Mouse (Mus musculus) layer of hippocampus, adult 8-10 months (tissue): Measurements from ENCODE around the gene Shisal2a. TPM values are rescaled to one million over a fixed set of nuclear protein-coding genes. Genes with fewer than 3 reads are reported as not detected.
A peak's percentile ranks its signal among the peaks of the same experiment; 100 is the strongest.

Source experiments
- DNase-seq, 2 experiments: peaks; one replicate each; pipeline ENCODE4 v3.0.0; 2022; ENCODE audit warnings: low spot score in 2 of 2
- total RNA-seq, 4 experiments: library from RNA; stranded (reverse); gene quantifications; 2 replicates each; pipeline ENCODE4 v1.2.4; 2022

Shisal2a gene
- total RNA-seq, 4 experiments from 2014 or later: not detected

DNA sequence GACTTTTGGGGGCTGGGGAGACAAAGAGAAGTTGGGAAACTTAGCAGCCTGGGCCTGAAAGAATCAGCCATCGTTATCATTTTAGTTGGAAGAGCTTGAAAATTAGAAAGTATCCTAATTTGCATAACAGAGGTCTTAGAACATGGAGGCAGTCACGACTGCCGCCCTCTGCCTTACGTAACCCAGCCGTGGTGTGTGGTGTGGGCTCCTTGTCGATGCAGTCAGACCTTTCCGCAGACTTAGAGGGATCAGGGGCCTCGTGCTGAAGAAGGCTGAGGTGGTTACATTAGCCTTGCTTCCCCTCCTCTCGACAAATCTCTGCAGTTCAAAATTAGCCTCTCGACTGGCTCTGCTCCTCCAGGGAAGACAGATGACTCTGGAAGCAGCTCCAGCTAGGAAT, 44.3 kb downstream of the Shisal2a start:
- peak; percentile 25 to 40 for DNase-seq

DNA sequence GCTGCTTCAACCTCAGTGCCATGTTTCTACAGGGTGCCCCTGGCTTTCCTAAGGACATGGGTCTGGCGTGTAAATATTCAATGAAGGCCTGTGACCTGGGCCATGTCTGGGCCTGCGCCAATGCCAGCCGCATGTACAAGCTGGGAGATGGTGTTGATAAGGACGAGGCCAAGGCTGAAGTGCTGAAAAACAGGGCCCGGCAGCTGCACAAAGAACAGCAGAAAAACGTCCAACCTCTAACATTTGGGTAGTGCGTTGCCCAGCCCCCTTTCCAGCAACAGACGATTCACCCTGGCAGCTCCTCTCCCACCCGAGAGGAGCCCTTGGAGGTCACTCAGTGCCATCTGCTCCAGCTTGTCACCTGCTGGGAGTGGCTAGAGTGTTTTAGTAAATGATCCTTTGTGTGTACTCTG, 44.8 kb downstream of the Shisal2a start:
- no peak for DNase-seq

DNA sequence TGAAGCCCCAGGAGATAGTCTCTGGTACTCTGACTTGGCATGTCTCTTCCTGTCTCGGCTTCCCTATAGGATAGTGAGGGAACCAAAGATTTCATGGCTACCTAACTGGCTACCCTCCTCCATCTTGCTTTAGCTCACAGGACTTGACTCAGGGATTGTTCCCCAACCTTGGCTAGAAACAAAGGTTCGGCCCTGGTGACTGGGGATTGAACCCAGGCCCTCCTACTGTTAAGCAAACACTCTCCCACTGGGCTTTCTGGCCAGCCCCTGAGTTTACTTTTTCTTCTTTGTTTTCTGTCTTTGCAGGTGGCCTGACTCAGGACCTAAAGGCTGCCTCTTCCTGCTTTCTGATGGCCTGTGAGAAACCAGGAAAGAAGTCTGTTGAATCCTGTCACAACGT, 45.3 kb downstream of the Shisal2a start:
- DNase-seq: no peak

DNA sequence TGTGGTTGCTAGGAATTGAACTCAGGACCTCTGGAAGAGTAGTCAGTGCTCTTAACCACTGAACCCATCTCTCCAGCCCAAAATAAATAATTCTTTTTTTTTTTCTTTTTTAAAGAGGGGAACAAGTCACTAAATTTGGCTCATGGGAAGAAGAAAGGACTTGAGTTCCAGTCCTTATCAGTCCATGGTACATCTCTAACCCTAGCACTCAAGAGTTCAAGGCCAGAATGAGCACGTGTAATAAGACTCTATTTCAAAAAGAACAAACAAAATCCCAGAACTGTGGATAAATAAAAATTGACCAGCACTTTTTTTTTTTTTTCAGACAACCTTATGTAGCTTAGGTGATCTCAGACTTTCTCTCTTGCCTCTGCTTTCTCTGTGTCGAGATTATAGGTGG, 46.4 kb downstream of the Shisal2a start:
- no peak for DNase-seq

DNA sequence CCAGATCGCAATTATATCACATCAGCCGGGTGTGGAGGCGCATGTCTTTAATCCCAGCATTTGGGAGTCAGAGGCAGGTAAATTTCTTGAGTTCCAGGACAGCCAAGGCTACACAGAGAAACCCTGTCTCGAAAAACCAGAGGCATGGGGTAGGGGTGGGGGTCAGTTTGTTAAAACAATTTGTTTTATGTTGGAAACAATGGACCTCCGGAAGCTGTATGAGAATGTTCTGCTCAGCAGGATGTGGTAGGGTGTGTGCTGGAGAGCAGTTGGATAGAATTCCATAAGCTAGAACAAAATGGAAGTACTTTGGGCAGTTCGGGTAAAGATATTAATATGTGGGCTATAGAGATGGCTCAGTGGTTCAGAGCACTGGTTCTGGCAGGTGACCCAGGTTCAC, 47.7 kb downstream of the Shisal2a start:
- no peak for DNase-seq

DNA sequence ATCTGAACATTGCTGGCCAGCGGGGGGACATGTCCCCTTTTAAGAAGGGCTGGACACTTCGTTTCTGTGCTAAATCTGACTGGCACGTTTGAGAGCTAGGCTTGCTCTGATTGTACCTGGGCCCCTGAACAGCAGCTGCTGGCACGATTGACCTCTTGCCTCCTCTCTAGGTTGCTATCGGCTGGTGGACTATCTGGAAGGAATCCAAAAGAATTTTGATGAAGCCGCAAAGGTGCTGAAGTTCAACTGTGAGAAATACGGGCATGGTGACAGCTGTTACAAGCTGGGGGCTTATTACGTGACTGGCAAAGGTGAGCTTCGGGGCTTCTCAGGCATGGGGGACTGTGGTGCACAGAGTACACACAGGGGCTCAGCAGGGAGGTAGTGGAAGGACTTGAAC, 51.1 kb downstream of the Shisal2a start:
- DNase-seq: no peak

DNA sequence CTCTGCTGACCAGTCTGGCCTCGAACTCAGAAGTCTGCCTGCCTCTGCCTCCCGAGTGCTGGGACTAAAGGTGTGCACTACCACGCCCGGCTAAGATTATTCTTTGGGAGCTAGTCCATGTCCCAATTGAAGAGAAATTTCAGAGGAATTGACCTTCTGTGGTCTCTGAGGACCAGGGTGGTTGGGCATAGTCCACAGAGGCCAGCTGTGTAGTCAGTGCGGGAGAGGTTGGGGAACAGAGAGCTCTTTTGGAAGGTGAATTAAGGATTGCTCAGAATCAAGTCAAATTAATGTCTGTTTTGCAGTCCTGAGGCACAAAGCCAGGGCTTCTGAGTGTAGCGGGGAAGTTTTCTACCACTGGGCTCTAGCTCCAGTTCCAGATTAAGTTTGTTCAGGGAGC, 53.3 kb downstream of the Shisal2a start:
- no peak for DNase-seq

DNA sequence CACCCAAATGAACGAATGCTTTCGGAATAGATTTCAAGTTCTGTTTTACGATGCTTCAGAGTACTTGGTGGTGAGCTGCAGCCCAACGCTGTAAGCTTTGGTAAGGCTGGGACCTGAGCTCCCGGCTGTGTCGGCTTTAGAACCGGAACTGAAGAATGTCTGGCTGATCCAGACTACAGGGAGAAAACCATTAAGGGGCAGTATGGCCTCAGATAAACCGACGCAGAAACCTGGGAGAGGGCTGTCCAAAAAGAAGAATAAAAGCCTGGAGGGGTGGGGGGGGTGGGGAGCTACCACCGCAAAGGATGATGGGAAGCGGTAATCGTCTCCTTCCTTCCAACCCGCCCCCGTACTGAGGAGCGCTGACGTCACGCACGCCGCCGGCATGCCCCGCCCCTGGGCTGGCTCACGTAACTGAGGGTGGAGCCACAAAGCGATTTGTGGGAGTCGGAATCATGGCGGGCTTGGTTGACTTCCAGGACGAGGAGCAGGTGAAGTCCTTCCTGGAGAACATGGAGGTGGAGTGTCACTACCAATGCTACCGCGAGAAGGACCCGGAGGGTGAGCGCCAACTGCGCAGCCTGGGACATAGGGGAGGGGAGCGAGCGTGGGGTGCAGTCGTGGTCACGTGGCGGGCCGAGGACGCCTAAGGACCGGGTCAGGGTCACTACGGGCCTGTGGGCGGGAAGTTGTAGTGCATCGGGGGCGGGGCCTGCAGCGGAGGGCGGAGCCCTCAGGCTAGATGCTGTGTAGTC, 55.2 kb downstream of the Shisal2a start, which contains the start of gene Coa7:
Gene Coa7, plus strand, starts transcription at position 411 of the 755 bp plus-strand sequence.
- peak; percentile 94 to 96 for DNase-seq

DNA sequence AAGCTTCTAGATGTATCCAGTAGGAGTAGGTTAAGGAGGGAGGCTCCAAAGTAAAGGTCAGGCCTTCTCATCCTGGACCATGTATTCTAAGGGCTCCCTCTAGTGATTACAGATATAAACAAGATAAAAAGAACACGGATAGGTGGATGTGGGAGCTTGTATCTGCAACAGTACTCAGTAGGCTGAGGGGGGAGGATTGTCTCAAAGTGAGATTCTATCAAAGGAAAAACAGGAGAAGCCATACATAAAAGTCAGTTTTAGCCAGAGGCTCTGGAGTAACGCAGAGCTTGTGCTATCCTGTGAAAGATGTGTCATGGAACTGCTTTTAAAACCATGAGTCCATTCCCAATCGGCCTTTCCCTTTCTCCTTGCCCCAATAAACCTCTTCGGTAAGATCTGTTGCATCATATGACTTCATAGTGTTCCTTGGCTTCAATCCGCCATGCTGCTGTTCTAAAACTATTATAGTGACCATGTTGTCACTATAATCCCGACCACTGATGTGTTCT, 56.0 kb downstream of the Shisal2a start:
- DNase-seq: peak in 1 of 2 experiments; percentile 23

DNA sequence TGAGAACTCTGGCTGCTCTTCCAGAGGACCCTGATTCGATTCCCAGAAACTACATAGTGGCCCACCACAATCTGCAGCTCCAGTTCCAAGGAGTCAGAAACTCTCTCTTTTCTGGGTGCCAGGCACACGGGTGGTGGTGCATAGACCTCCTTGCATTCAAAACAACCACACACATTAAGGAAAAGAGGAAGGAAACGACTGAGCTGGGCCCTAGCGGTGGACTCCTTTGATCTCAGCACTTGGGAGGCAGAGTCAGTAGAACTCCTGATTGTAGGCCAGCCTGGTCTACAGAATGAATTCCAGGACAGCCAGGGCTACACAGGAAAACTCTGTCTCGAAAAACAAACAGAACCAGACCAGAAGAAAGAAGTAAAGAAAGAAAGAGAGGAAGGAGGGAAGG, 59.6 kb downstream of the Shisal2a start:
- DNase-seq: no peak

DNA sequence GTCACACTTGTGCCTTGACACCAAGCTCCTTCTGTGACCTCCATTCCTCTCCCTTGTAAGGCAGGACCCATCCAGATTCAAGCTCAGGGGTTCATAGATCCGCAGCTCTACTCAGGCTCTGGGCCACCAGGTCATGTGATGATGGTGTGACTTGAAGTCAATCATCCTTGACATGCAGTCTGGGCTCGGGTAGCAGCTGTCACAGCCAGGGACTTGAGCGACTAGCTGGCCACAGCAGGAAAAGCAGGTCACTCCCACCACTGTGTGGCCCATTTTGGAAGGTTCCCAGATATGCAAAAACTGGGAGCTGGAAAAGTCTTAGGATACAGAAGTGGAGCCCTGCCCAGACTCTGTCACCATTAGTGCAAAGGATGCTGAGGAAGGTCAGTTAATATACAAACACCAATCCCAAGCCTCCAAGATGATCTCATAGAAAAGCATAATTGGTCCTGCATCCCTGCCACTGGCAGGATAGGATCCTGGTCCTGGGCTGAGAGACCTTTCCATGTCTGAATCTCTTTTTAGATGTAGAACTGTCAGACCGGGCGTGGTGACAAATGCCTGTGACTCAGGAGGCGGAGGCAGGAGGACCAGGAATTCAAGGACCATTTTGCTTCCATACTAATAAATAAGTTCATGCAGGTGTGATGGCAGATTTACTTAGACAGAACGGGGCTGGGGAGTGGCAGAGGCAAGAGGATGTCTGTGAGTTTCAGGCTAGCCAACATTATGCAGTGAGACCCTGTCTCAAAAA, 62.3 kb downstream of the Shisal2a start:
- no peak for DNase-seq

DNA sequence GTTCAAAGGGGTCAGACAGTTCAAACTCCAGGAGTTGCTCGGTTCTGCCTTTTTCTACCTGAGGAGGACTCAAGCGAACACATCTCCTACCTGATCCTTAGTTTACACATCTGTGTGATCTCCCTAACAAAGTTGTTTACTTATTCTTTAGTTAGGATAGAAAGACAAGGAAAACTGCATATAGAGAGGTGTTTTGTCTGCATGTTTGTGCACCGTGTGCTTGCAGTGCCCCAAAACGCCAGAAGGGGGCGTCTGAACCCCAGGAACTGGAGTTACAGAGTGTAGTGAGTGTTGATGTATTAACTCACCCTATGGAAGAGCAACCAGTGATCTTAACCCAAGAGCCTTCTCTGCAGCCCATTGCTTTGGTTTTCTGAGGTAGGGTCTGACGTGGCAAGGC, 63.4 kb downstream of the Shisal2a start:
- no peak for DNase-seq

DNA sequence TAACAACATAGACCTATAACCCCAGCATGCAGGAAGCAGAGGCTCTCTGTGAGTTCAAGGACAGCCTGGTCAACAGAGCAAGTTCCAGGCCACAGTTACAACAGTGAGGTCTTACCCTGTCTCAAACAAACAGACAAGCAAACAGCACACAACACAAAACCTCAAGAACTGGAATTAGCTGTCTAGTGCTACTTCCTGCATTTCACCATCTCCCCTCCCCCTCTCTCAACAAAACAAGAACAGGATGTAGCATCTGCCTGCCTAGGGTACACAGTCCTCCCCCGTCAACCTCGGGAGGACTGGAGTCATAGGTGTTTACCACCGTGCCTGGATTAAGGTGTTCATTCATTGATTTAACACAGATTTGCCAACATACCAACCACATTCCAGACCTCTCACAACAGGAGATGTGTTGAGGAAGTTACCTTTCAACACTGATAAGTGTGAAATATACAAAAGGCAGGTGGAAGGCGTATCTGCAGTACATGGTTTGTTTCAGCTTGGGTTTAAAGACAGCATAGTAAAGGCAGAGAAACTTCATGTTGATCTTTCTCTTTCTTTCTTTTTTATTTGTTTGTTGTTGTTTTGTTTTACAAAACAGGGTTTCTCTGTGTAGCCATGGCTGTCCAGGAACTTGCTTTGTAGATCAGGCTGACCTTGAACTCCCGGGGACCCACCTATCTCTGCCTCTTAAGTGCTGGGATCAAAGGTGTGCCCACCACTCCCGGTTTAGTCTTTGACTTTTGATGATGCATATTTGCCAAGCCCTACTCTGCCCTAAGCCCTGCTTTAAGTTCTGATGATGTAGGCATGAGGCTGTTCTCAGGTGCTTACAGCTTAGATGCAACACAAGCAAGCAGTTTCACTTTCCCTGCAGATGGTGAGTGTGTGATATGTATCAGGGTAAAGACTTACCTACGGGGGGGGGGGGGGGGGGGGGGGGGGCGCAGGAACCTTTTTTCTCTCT, 64.2 kb downstream of the Shisal2a start:
- no peak for DNase-seq

Other genes with a start within 250 kb of the Shisal2a start
- gene Scp2, start 238.4 kb downstream of the Shisal2a start, total RNA-seq: 100 to 1,000 TPM in 3 of 4 experiments, 10 to 100 TPM in 1; 97.6 to 108 (median 103) TPM
- 10 to 100 TPM; 15.3 to 18.7 (median 17.9) TPM for gene Echdc2, start 217.9 kb downstream of the Shisal2a start, total RNA-seq
- not detected for gene Zyg11a, start 165.3 kb downstream of the Shisal2a start, total RNA-seq
- gene Zyg11b, start 82.3 kb downstream of the Shisal2a start, total RNA-seq: 100 to 1,000 TPM in 2 of 4 experiments, 10 to 100 TPM in 2; 93.5 to 109 (median 99.6) TPM
- gene Coa7, start 55.2 kb downstream of the Shisal2a start, total RNA-seq: 10 to 100 TPM; 20.9 to 29.8 (median 24.8) TPM
- gene Gpx7, start 23.6 kb upstream of the Shisal2a start, total RNA-seq: 1 to 10 TPM; 4.5 to 5.6 (median 4.7) TPM
- 10 to 100 TPM; 31.7 to 42.2 (median 41.2) TPM for gene Tut4, start 76.1 kb upstream of the Shisal2a start, total RNA-seq
- gene Prpf38a, start 196.0 kb upstream of the Shisal2a start, total RNA-seq: 10 to 100 TPM; 26.5 to 30.1 (median 29.1) TPM
- under 1 TPM in 3 of 4 experiments, not detected in 1; 0.10 to 0.24 (median 0.16) TPM for gene Orc1, start 196.1 kb upstream of the Shisal2a start, total RNA-seq
- 10 to 100 TPM; 35.3 to 41.0 (median 38.2) TPM for gene Cc2d1b, start 236.6 kb upstream of the Shisal2a start, total RNA-seq